Mouse (Mus musculus) kidney, adult 2 months (tissue): Measurements from ENCODE around the gene Gm10322. TPM values are rescaled to one million over a fixed set of nuclear protein-coding genes. Genes with fewer than 3 reads are reported as not detected.

Source experiments
- DNase-seq: peaks from one replicate; pipeline ENCODE4 v3.0.0; 2021
- H3K27ac ChIP-seq: fragments of 200-500 bp; 2 replicates; pipeline ENCODE4 v1.5.1; 2012; ENCODE audit warnings: low read depth, low read length, control low read depth, inconsistent platforms; ENCODE audit not compliant: insufficient read depth
- H3K27me3 ChIP-seq: fragments of 200-500 bp; replicated peaks from 2 replicates; pipeline ENCODE4 v1.6.1; 2012; ENCODE audit warnings: mild to moderate bottlenecking, moderate library complexity, low read length, inconsistent platforms; ENCODE audit not compliant: control insufficient read depth, insufficient read depth
- H3K36me3 ChIP-seq: fragments of 200-500 bp; 2 replicates; pipeline ENCODE4 v1.6.1; 2012; ENCODE audit warnings: mild to moderate bottlenecking, moderate library complexity, low read length, inconsistent platforms; ENCODE audit not compliant: control insufficient read depth, insufficient read depth
- H3K4me1 ChIP-seq: fragments of 200-500 bp; 2 replicates; pipeline ENCODE4 v1.6.1; 2011; ENCODE audit warnings: low read length; ENCODE audit not compliant: control insufficient read depth, insufficient read depth
- H3K4me3 ChIP-seq: fragments of 200-500 bp; 2 replicates; pipeline ENCODE4 v1.5.1; 2011; ENCODE audit warnings: mild to moderate bottlenecking, low read depth, low read length, control low read depth; ENCODE audit not compliant: insufficient read depth
- CTCF ChIP-seq: fragments of 200-500 bp; conservative IDR thresholded peaks from 2 replicates; pipeline ENCODE4 v1.5.1; 2011; ENCODE audit warnings: low read depth, mild to moderate bottlenecking, control low read depth, low read length, moderate library complexity, mixed read lengths; ENCODE audit not compliant: insufficient read depth, insufficient read length
- POLR2A ChIP-seq: fragments of 200-500 bp; IDR thresholded peaks from one replicate; pipeline ENCODE4 v1.6.1; 2011; ENCODE audit warnings: low read depth, low read length, control low read depth
- WGBS: fragments of 180-500 bp; shearing (Covaris S2); methylation state at CpG from one replicate; pipeline ENCODE4 v1.1.7; 2018; 5-methylcytosine and 5-hydroxymethylcytosine counted together
- polyA plus RNA-seq: library from polyadenylated mRNA; depleted of rRNA; stranded (reverse); fragments of >200 nt; gene quantifications from 2 replicates; pipeline ENCODE4 v1.2.3, GENCODE M21; 2012; rRNA removed

Gm10322 gene
- polyA plus RNA-seq = 0.56 TPM in 1 of 2 replicates, not detected in the other

DNA sequence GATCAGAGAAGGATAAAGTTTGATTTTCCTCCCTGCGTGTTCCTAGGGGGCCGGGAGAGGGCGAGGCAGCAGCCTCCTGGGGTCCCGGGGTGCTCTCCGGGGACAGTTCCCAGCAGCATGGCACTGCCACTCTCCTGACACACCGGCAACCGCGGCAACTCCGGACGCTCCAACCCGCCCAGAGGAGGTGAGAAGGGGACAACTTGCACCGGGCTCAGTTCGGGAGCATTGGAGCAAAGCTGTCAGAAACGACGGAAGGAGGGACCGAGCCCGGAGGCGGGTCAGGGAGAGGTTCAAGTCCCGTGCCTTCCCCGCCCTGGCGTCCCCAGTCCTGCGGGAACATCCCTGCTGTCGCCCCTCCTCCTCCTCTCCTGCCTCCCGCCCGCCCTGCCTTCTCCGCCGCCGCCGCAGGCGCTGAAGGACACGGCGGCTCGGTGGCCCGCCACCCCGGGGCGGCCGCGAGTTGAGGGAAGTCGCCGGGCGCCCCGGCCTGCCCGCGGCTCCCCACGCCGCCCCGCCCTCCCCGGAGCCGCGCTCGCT lies at the start of gene Gm10322:
Gene Gm10322 (plus strand): TSS at position 83 of the 540 bp plus-strand sequence.
- DNase-seq = peak; percentile 85
- peak within 1 kb of the TSS; percentile 6 for H3K27ac ChIP-seq
- H3K36me3 ChIP-seq = no peaks in the 10 kb centered on the region
- under 1% methylated on average over 49 of the region's 51 CpGs for WGBS
- TF ChIP-seq CTCF = no peak
- no peak for TF ChIP-seq POLR2A
- peak within 1 kb of the TSS; percentile 72 for H3K4me3 ChIP-seq
- H3K4me1 ChIP-seq = peaks cover 8% of the 10 kb centered on the region
- H3K27me3 ChIP-seq = no peaks in the 10 kb centered on the region

DNA sequence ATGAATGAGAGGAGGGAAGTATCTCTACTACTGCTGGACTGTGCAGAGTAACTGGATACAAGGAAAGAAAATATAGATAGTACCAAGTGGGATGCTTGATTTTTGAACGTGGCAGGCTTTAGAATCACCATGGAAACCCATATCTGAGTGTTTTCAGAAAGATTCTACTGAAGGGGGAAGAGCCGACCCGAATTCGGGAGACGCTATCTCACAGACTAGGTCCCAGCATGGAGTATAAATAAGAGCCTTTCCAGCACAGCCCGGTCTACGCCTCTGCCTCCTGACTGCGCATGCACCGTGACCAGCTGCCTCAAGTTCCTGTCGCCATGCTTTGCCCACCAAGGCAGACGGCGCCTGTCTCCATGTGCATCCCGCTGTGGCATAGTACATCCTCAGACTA lies 48.9 kb upstream of the Gm10322 start:
- Histone ChIP-seq H3K27me3 (no peaks in the 10 kb centered on the region), H3K36me3 (no peaks in the 10 kb centered on the region), H3K27ac (no peak overlapping the region), H3K4me3 (no peak overlapping the region), H3K4me1 (no peaks in the 10 kb centered on the region; the same call in 1 of the 2 replicates)
- 89% methylated on average over 13 of the region's 13 CpGs for WGBS
- DNase-seq = no peak
- TF ChIP-seq CTCF = no peak
- no peak for TF ChIP-seq POLR2A

DNA sequence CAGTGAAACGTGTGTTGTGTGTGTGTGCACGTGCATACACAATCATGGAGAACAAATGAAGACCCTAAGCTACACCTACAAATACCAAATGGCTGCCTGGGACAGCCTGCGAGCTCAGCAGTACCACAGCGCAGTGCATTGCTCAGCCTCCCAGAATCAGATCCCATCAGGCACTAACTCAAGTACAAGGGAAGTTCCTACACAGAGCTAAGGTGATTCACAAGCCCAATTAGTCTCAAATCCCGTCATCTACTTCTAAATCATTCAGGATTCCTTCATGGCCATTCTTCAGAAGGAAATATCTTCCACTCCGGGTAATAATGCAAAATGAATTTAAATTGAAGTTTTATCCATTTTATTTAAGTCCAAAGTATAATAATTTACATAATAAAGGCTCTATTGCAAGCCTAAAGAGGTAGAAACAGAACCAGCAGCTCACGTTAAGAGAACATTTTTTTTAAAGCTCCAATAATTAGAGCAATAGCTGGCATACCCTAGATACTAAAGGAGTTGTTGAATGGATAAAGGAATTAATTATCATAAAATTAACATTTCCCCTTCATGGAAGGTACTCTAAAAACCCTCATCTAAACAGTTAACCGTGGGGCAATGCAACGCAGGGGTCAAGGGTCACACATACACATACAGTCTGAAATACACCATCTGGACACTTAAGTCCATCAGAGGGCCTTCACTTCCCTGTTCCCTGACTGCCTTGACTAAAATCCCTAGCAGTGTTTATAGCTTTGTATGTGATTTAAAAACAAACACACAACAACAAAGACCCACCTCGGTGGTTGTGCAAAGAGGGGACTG lies 47.0 kb upstream of the Gm10322 start:
- H3K27me3 ChIP-seq = no peaks in the 10 kb centered on the region
- no peaks in the 10 kb centered on the region for H3K36me3 ChIP-seq
- no peak for DNase-seq
- WGBS = 74% methylated on average over 10 of the region's 10 CpGs
- no peak for TF ChIP-seq CTCF
- no peak overlapping the region for H3K27ac ChIP-seq
- H3K4me1 ChIP-seq = no peaks in the 10 kb centered on the region; the same call in 1 of the 2 replicates
- H3K4me3 ChIP-seq = no peak overlapping the region

DNA sequence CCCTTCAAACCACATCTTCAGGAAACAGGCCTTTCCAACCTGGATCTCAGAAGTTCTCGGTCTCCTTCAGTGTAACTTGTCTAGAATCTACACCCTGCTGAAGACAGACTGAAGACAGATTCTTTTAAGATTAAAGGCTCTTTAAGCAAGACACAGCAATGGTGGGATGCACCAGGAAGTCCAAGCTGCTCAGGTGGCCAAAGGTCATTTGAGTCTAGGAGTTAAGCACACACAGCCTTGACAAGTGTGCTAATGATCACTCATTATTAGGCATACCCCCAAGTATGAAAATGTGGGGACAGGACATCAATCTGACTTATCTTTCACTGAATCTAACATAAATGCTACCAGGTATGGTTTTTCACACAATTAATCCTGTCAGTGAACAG lies 46.4 kb upstream of the Gm10322 start:
- Histone ChIP-seq H3K27ac (no peak overlapping the region), H3K4me3 (no peak overlapping the region), H3K27me3 (no peaks in the 10 kb centered on the region), H3K36me3 (no peaks in the 10 kb centered on the region), H3K4me1 (no peaks in the 10 kb centered on the region; the same call in 1 of the 2 replicates)
- DNase-seq = no peak
- TF ChIP-seq CTCF (no peak), POLR2A (no peak)
- 92% methylated on average over 1 of the region's 1 CpGs for WGBS

DNA sequence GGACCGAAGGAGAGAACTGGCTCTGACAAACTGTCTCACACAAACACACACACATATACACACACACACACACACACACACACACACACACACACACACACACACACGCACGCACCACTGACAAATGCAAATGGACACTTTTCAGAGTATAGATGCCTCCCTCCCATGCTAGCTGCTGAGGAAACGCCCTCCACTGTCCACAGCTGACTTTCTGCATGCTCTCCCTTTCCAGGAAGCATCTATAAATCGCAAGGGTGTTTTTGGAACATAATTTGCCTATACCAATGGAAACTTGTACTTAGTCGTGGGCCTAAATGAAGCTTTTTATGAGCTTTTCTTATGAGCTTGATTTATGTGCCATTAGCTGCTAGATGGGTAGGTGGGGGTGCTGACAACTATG lies 45.5 kb upstream of the Gm10322 start:
- H3K4me3 ChIP-seq = no peak overlapping the region
- TF ChIP-seq POLR2A (no peak), CTCF (no peak)
- H3K36me3 ChIP-seq = no peaks in the 10 kb centered on the region
- WGBS = 72% methylated on average over 6 of the region's 6 CpGs
- no peak for DNase-seq
- no peak overlapping the region for H3K27ac ChIP-seq
- H3K4me1 ChIP-seq = no peaks in the 10 kb centered on the region; the same call in 1 of the 2 replicates
- no peaks in the 10 kb centered on the region for H3K27me3 ChIP-seq

DNA sequence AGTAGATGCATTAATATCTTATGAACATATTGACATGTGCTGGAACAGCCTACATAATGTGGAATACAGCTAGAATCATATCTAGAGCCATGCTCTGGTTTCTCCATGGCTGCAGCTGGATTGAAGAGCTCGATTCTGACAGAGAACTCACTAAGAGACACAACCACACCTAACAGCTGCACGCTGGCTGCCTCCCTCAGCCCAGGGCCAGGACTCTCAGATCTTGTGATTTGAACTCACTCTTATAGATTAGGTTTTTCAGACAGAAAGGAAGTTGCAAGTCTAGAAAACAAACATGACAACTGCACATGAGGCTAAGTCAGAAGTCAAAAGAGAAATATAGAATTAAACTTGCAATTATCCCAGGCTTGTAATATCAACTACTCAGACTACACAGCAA lies 45.1 kb upstream of the Gm10322 start:
- Histone ChIP-seq H3K4me3 (no peak overlapping the region), H3K36me3 (no peaks in the 10 kb centered on the region), H3K27ac (no peak overlapping the region), H3K4me1 (no peaks in the 10 kb centered on the region; the same call in 1 of the 2 replicates), H3K27me3 (no peaks in the 10 kb centered on the region)
- 60% methylated on average over 2 of the region's 2 CpGs for WGBS
- no peak for DNase-seq
- TF ChIP-seq CTCF (no peak), POLR2A (no peak)

DNA sequence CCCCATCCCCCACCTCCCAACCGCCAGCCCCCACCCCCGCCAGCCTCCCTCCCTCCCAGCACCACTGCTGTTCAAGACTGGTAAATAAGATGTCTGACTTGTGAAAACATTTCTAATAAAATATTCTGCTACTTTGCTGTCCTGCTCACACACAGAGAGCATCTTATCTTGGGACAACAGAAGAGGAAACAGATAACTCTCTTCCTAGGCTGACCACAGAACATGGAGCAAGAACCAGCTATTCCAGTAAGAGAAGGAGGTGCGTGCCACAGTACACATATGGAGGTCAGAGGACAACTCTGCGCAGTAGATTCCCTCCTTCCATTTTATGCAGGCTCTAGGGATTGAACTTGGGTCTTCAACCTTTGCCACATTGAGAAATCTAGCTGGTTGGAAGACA lies 44.6 kb upstream of the Gm10322 start:
- TF ChIP-seq POLR2A (no peak), CTCF (no peak)
- 90% methylated on average over 4 of the region's 4 CpGs for WGBS
- no peaks in the 10 kb centered on the region; the same call in 1 of the 2 replicates for H3K4me1 ChIP-seq
- no peak overlapping the region for H3K27ac ChIP-seq
- no peak overlapping the region for H3K4me3 ChIP-seq
- DNase-seq = no peak
- H3K36me3 ChIP-seq = no peaks in the 10 kb centered on the region
- H3K27me3 ChIP-seq = no peaks in the 10 kb centered on the region
